Mouse (Mus musculus) testis, adult 10 weeks (tissue): ENCODE data around the gene Chil3. TPM values are rescaled to one million over a fixed set of nuclear protein-coding genes. Genes with fewer than 3 reads are reported as not detected.

Source experiments
- polyA plus RNA-seq: library from polyadenylated mRNA; stranded (reverse); fragments of 350-450 nt; fragmentation: Illumina TruSeq; extraction: RNeasy Lipid Tissue Mini Kit (QIAGEN cat#74804); gene quantifications from one replicate; pipeline ENCODE4 v1.2.3, GENCODE M21; 2014; ENCODE audit warnings: low read depth, low replicate concordance

Gene Chil3
- 6.9 TPM for polyA plus RNA-seq

DNA sequence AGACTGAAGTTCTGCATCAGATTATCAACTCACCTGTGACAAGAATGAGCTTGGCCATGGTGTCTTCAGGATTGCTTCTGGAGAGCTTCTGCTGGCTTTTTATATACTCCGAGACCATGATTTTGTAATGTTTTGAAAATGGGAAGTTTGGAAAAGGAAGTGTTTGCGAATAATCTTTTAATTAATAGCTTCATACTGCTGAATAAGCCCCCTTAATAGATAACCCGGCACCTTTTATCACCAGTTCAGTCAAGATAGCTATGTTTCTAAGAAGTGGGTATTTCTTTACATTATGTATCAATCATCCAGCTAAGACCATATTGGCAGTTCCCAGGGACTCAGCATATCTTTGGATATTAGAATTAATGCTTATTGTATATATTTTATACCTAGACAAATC is at the start of gene Chil3:
Chil3 (minus strand) TSS at position 101 of the 400 bp plus-strand sequence.

DNA sequence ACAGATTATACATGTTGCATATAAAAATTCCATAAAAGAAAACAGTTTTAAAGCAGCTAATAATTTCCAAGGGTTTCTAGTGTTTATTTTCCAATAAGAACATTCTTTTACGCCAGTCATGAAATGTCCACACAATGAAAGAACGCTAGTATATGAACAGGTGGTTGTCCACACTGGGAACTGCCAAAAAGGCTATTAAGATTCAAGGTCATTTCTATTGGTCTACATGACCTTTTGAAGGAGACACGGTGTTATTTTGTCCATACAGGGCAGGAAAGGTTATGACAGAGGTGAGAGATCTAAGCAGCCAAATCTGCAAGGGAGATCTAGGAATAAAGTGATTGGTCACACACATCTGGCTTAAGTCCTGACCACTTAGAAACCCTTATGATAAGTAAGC is 54.4 kb downstream of the Chil3 start, which contains the start of gene Chia1:
Chia1 (plus strand) TSS at position 301 of the 400 bp plus-strand sequence.

Other genes with a start within 250 kb of the Chil3 start
- gene I830077J02Rik, start 234.9 kb downstream of the Chil3 start, polyA plus RNA-seq: 0.66 TPM
- 29.3 TPM for gene Wdr77, start 208.2 kb downstream of the Chil3 start, polyA plus RNA-seq
- 286 TPM for gene Atp5f1, start 207.5 kb downstream of the Chil3 start, polyA plus RNA-seq
- 35.5 TPM for gene Ovgp1, start 193.9 kb downstream of the Chil3 start, polyA plus RNA-seq
- 264 TPM for gene Pifo, start 152.9 kb downstream of the Chil3 start, polyA plus RNA-seq
- 1.8 TPM for gene Chil5, start 134.8 kb downstream of the Chil3 start, polyA plus RNA-seq
- 0.28 TPM for gene Chia1, start 54.3 kb downstream of the Chil3 start, polyA plus RNA-seq
- not detected for gene Chil4, start 51.9 kb upstream of the Chil3 start, polyA plus RNA-seq
- not detected for gene Chil6, start 238.6 kb upstream of the Chil3 start, polyA plus RNA-seq